Mouse (Mus musculus): ENCODE measurements around the gene Camsap3.
A peak's percentile ranks its signal among the peaks of the same experiment; 100 is the strongest.

Gene Camsap3

GRCm38 (mm10) chr8:3656725-3657381 is 69.8 kb downstream of the Camsap3 start:
- peak; percentile 87 for DNase-seq (ENCODE audit: low read depth)
